Mouse (Mus musculus) G1E (cell line): ENCODE data around the gene Irf1. TPM values are rescaled to one million over a fixed set of nuclear protein-coding genes. Genes with fewer than 3 reads are reported as not detected.

Source experiments
- ATAC-seq: 2 replicates; pipeline ENCODE4 v1.8.0; 2016; ENCODE audit warnings: mild to moderate bottlenecking; ENCODE audit not compliant: insufficient number of reproducible peaks, poor library complexity, low FRiP score, severe bottlenecking; ENCODE audit errors: extremely low read depth
- DNase-seq: peaks from one replicate; pipeline ENCODE4 v3.0.0; 2012; ENCODE audit warnings: low spot score
- H3K27me3 ChIP-seq: 2 replicates; pipeline ENCODE4 v1.6.1; 2012; ENCODE audit warnings: mild to moderate bottlenecking, low read length, inconsistent platforms; ENCODE audit not compliant: insufficient read depth
- H3K36me3 ChIP-seq: replicated peaks from 2 replicates; pipeline ENCODE3; 2012; ENCODE audit warnings: mild to moderate bottlenecking, inconsistent platforms
- H3K4me1 ChIP-seq: 2 replicates; pipeline ENCODE4 v1.6.1; 2012; ENCODE audit warnings: low read depth, low read length, inconsistent platforms, mixed read lengths; ENCODE audit not compliant: insufficient read depth
- H3K4me3 ChIP-seq: 2 replicates; pipeline ENCODE4 v1.5.1; 2012; ENCODE audit warnings: low read depth, mild to moderate bottlenecking, inconsistent platforms, low read length, moderate library complexity, mixed read lengths
- H3K9me3 ChIP-seq: replicated peaks from 2 replicates; pipeline ENCODE4 v1.6.1; 2012; ENCODE audit warnings: inconsistent platforms
- CTCF ChIP-seq: IDR thresholded peaks from 2 replicates; pipeline ENCODE4 v1.5.1; 2012; ENCODE audit warnings: low read depth, low read length, inconsistent platforms, mixed read lengths
- GATA1 ChIP-seq: IDR thresholded peaks from 2 replicates; pipeline ENCODE4 v1.6.1; 2012; ENCODE audit warnings: borderline replicate concordance, low read length, inconsistent platforms, mixed read lengths
- GATA2 ChIP-seq: IDR thresholded peaks from 2 replicates; pipeline ENCODE4 v1.6.1; 2012; ENCODE audit warnings: low read depth, low read length, inconsistent platforms, borderline replicate concordance
- POLR2AphosphoS5 ChIP-seq: IDR thresholded peaks from 2 replicates; pipeline ENCODE4 v1.6.1; 2012; ENCODE audit warnings: low read depth, low read length, inconsistent platforms; ENCODE audit not compliant: insufficient replicate concordance
- TAL1 ChIP-seq: conservative IDR thresholded peaks from 2 replicates; pipeline ENCODE4 v1.6.1; 2012; ENCODE audit warnings: low read depth, low read length, inconsistent platforms, mixed read lengths
- polyA plus RNA-seq: library from polyadenylated mRNA; stranded (reverse); fragments of >175 nt; gene quantifications from 2 replicates; pipeline ENCODE4 v1.2.3, GENCODE M21; 2012
- total RNA-seq, 2 experiments: library from RNA; stranded (forward) in 1 of 2; stranded (reverse) in 1 of 2; fragments of 200-1000 nt in 1 of 2; fragments of >200 nt in 1 of 2; fragmentation: Nextera tagmentation in 1 of 2; gene quantifications; 2 replicates each; pipeline ENCODE4 v1.2.3; 2014 to 2017

Irf1 gene
- 2.5 TPM in 1 of 2 replicates, not detected in the other for total RNA-seq (2014; fragmentation: Nextera tagmentation)
- 7.9 and 9.3 TPM in 2 replicates for total RNA-seq (2017)
- polyA plus RNA-seq = 0.21 and 0.29 TPM in 2 replicates

DNA sequence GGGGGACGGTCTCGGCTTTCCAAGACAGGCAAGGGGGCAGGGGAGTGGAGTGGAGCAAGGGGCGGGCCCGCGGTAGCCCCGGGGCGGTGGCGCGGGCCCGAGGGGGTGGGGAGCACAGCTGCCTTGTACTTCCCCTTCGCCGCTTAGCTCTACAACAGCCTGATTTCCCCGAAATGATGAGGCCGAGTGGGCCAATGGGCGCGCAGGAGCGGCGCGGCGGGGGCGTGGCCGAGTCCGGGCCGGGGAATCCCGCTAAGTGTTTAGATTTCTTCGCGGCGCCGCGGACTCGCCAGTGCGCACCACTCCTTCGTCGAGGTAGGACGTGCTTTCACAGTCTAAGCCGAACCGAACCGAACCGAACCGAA, at the start of gene Irf1:
TSS of gene Irf1 (plus strand) at position 255 of the 365 bp plus-strand sequence.
- DNase-seq = peak; percentile 96
- peaks cover 30% of the 10 kb centered on the region for H3K4me1 ChIP-seq
- TF ChIP-seq POLR2AphosphoS5 (no peak), GATA1 (no peak), TAL1 (no peak), GATA2 (no peak), CTCF (no peak)
- peak; percentile 87 for ATAC-seq
- peaks cover 55% of the 10 kb centered on the region for H3K27me3 ChIP-seq
- H3K9me3 ChIP-seq = no peaks in the 10 kb centered on the region
- peak within 1 kb of the TSS; percentile 78 for H3K4me3 ChIP-seq
- H3K36me3 ChIP-seq = peaks cover 9% of the 10 kb centered on the region

GRCm38 (mm10) chr11:53720715-53721114, 49.1 kb upstream of the Irf1 start, which contains the start of gene Il5:
TSS of gene Il5 (plus strand) at chr11:53720794.
- H3K9me3 ChIP-seq = no peaks in the 10 kb centered on the region
- no peak for DNase-seq
- no peak for ATAC-seq
- no peaks in the 10 kb centered on the region for H3K36me3 ChIP-seq
- no peak within 1 kb of the TSS for H3K4me3 ChIP-seq
- no peaks in the 10 kb centered on the region for H3K4me1 ChIP-seq
- no peak for TF ChIP-seq POLR2AphosphoS5
- no peak for TF ChIP-seq GATA1
- TF ChIP-seq CTCF = no peak
- TF ChIP-seq TAL1 = no peak
- TF ChIP-seq GATA2 = no peak
- H3K27me3 ChIP-seq = peaks cover 46% of the 10 kb centered on the region

GRCm38 (mm10) chr11:53731457-53731856, 38.4 kb upstream of the Irf1 start:
- no peak for ATAC-seq

DNA sequence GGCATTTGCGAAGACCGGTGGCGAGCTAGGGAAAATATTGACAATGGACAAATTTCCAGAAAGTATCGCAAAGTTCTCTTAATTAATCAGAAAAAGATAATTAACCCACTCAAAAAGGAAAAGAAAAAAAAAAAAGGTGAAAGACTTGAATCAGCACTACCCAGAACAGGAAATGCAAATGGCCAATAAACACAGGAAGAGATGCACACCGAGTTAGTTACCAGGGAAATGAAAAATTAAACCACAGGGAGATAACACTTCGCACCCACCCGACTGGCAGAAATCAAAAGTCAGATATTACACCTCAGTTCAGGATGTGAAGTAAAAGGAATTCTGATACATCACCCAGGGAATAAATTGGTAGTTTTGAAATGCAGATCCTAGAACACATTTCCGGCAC, 37.6 kb upstream of the Irf1 start:
- Histone ChIP-seq H3K4me1 (peaks cover 24% of the 10 kb centered on the region), H3K9me3 (no peaks in the 10 kb centered on the region), H3K27me3 (peaks cover 11% of the 10 kb centered on the region), H3K4me3 (no peak overlapping the region), H3K36me3 (no peaks in the 10 kb centered on the region)
- TF ChIP-seq GATA1 (no peak), POLR2AphosphoS5 (no peak), GATA2 (no peak), TAL1 (no peak), CTCF (no peak)
- ATAC-seq (no peak), DNase-seq (no peak)

More at GRCm38 (mm10) chr11:53731457-53731856, 38.4 kb upstream of the Irf1 start:
- no peak for DNase-seq
- Histone ChIP-seq H3K27me3 (peaks cover 14% of the 10 kb centered on the region), H3K4me3 (no peak overlapping the region), H3K9me3 (no peaks in the 10 kb centered on the region), H3K36me3 (no peaks in the 10 kb centered on the region), H3K4me1 (peaks cover 17% of the 10 kb centered on the region)
- TF ChIP-seq GATA2 (no peak), TAL1 (no peak), GATA1 (no peak), POLR2AphosphoS5 (no peak), CTCF (no peak)

- Histone ChIP-seq H3K36me3 (no peaks in the 10 kb centered on the region), H3K27me3 (peaks cover 7% of the 10 kb centered on the region; the same call in 1 of the 2 replicates), H3K4me1 (peaks cover 32% of the 10 kb centered on the region), H3K9me3 (no peaks in the 10 kb centered on the region), H3K4me3 (no peak overlapping the region)
- no peak for DNase-seq
- ATAC-seq = no peak
- TF ChIP-seq GATA2 (no peak), POLR2AphosphoS5 (no peak), CTCF (no peak), TAL1 (no peak), GATA1 (no peak)
These were observed 36.0 kb upstream of the Irf1 start for GRCm38 (mm10) chr11:53733824-53734223.

- H3K9me3 ChIP-seq = no peaks in the 10 kb centered on the region
- no peak overlapping the region for H3K4me3 ChIP-seq
- ATAC-seq (no peak), DNase-seq (no peak)
- H3K36me3 ChIP-seq = no peaks in the 10 kb centered on the region
- H3K4me1 ChIP-seq = peaks cover 28% of the 10 kb centered on the region
- peaks cover 7% of the 10 kb centered on the region; the same call in 1 of the 2 replicates for H3K27me3 ChIP-seq
- no peak for TF ChIP-seq CTCF
- no peak for TF ChIP-seq POLR2AphosphoS5
These were observed 35.4 kb upstream of the Irf1 start for GRCm38 (mm10) chr11:53734431-53734830.
